Mouse (Mus musculus) small intestine, adult 2 months (tissue): ENCODE results near the gene R3hdm4. TPM values are rescaled to one million over a fixed set of nuclear protein-coding genes. Genes with fewer than 3 reads are reported as not detected.
"Not testable (repeated sequence)": the region's sequence is repeated elsewhere in the genome, so short reads cannot be mapped to it uniquely, and the experiment has no call there.

Experiments used
- H3K27ac ChIP-seq: fragments of 200-500 bp; 2 replicates; pipeline ENCODE4 v1.5.1; 2012; ENCODE audit warnings: low read depth, low read length, control low read depth, inconsistent platforms; ENCODE audit not compliant: insufficient read depth
- H3K27me3 ChIP-seq: fragments of 200-500 bp; 2 replicates; pipeline ENCODE4 v1.6.1; 2012; ENCODE audit warnings: mild to moderate bottlenecking, moderate library complexity, low read length, inconsistent platforms; ENCODE audit not compliant: control insufficient read depth, insufficient read depth
- H3K36me3 ChIP-seq: fragments of 200-500 bp; 2 replicates; pipeline ENCODE4 v1.6.1; 2012; ENCODE audit warnings: mild to moderate bottlenecking, low read length, control low read depth, inconsistent platforms; ENCODE audit not compliant: control insufficient read depth, insufficient read depth
- H3K4me1 ChIP-seq: fragments of 200-500 bp; 2 replicates; pipeline ENCODE4 v1.6.1; 2012; ENCODE audit warnings: low read length, inconsistent platforms, mixed read lengths; ENCODE audit not compliant: control insufficient read depth, insufficient read depth, insufficient read length
- H3K4me3 ChIP-seq: fragments of 200-500 bp; 2 replicates; pipeline ENCODE4 v1.5.1; 2012; ENCODE audit warnings: low read depth, mild to moderate bottlenecking, control low read depth, inconsistent platforms, low read length, moderate library complexity
- CTCF ChIP-seq: fragments of 200-500 bp; IDR thresholded peaks from 2 replicates; pipeline ENCODE4 v1.5.1; 2012; ENCODE audit warnings: low read depth, mild to moderate bottlenecking, control low read depth, inconsistent platforms, low read length, moderate library complexity, mixed read lengths; ENCODE audit not compliant: insufficient replicate concordance, insufficient read length; ENCODE audit errors: extremely low read depth
- POLR2A ChIP-seq: fragments of 200-500 bp; IDR thresholded peaks from 2 replicates; pipeline ENCODE4 v1.6.1; 2012; ENCODE audit warnings: low read depth, mild to moderate bottlenecking, control low read depth, inconsistent platforms, low read length, moderate library complexity
- WGBS: fragments of 180-500 bp; shearing (Covaris S2); methylation state at CpG from one replicate; pipeline ENCODE4 v1.1.7; 2018; 5-methylcytosine and 5-hydroxymethylcytosine counted together
- polyA plus RNA-seq: library from polyadenylated mRNA; depleted of rRNA; stranded (reverse); fragments of >200 nt; gene quantifications from 2 replicates; pipeline ENCODE4 v1.2.3, GENCODE M21; 2012

R3hdm4 gene
- polyA plus RNA-seq, 1 experiment = 104 TPM

DNA sequence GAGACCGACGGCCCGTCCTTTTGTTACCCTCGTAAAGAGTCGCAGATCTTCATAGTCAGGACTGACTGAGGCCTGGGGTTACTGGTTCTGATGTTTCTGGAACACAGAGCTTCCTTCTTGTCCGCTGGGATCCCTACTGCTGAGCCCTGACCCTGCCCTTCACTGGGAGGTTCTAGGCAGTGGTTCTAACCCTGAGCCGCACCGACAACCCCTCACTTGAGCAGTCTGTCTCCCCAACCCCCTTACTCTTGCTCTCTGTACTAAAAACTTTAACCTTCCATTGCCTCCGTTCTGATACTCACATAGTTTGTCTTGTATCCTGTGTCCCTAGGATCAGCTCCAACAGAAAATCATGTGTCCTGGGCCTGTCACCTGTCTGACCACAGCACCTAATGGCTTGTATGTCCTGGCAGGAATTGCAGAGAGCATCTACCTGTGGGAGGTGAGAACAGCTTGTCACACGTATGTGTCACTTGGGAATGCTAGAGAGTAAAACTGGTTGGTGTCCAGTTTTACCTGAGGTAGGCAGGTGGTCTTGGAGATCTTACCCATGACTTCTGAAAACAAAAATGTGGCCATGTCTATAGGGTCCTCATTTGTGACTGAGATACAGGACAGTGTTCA lies 39.8 kb upstream of the R3hdm4 start:
- Histone ChIP-seq H3K4me3 (peak overlapping the region; percentile 86), H3K27me3 (no peaks in the 10 kb centered on the region), H3K36me3 (peaks cover 19% of the 10 kb centered on the region), H3K4me1 (peaks cover 2% of the 10 kb centered on the region), H3K27ac (no peak overlapping the region)
- no peak for TF ChIP-seq CTCF
- TF ChIP-seq POLR2A = no peak
- 9% methylated on average over 10 of the region's 10 CpGs for WGBS

DNA sequence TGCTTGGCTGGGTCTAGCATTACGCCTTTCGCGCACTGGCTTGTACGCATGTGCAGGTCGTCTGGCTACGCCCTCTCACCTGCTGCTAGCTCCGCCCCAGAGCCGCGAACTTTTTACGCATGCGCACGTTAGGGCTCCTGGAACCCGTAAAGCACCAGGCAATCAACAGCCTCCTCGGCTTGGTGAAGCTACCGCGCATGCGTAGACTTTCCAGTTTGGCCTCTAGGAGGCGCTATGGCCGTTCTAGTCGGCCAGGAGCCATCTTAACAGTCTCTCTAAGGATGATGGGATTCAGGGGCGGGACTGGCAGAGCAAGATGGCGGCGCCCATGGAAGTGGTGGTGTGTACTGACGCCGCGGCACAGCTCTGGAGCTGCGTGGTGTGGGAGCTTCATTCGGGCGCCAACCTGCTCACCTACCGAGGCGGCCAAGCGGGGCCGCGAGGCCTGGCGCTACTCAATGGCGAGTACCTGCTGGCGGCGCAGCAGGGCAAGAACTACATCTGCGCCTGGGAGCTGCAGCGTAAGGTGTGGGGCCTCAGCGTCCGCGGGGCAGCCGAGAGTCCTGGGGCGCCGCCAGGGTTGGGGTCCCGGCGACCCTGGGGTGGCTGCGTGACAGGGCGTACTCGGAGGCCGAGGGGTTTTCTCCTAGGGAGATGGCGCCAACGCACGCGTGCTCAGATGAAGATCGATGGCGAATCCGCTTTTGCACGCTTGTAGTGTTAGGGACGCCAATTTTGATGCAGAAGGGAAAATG lies 39.0 kb upstream of the R3hdm4 start, which contains the start of gene Wdr18:
Wdr18 (plus strand) TSS at position 306 of the 755 bp plus-strand sequence.
- Histone ChIP-seq H3K4me1 (peaks cover 2% of the 10 kb centered on the region), H3K27me3 (no peaks in the 10 kb centered on the region), H3K27ac (no peak within 1 kb of the TSS), H3K4me3 (peak within 1 kb of the TSS; percentile 86), H3K36me3 (peaks cover 12% of the 10 kb centered on the region)
- under 1% methylated on average over 61 of the region's 61 CpGs for WGBS
- TF ChIP-seq CTCF = peak; percentile 95
- TF ChIP-seq POLR2A = peak; percentile 27; the same call in 1 of the 2 replicates

DNA sequence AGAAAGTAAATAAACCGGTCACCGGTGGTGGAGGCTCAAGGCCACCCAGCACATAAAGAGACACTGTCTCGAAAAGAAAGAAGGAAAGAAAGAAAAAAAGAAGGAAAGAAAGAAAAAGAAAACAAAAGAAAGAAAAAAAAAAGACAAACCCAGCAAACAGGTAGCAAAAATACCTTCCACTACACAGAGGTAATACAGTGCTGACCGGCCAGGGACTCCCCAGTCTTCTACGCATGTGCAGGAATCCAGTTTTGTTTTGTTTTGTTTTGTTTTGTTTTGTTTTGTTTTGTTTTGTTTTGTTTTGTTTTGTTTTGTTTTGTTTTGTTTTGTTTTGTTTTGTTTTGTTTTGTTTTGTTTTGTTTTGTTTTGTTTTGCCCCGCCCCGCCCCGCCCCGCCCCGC lies 38.4 kb upstream of the R3hdm4 start:
- H3K27me3 ChIP-seq, H3K4me1 ChIP-seq, H3K27ac ChIP-seq, H3K4me3 ChIP-seq: not testable (repeated sequence)
- peaks cover 10% of the 10 kb centered on the region for H3K36me3 ChIP-seq
- 15% methylated on average over 10 of the region's 10 CpGs for WGBS

DNA sequence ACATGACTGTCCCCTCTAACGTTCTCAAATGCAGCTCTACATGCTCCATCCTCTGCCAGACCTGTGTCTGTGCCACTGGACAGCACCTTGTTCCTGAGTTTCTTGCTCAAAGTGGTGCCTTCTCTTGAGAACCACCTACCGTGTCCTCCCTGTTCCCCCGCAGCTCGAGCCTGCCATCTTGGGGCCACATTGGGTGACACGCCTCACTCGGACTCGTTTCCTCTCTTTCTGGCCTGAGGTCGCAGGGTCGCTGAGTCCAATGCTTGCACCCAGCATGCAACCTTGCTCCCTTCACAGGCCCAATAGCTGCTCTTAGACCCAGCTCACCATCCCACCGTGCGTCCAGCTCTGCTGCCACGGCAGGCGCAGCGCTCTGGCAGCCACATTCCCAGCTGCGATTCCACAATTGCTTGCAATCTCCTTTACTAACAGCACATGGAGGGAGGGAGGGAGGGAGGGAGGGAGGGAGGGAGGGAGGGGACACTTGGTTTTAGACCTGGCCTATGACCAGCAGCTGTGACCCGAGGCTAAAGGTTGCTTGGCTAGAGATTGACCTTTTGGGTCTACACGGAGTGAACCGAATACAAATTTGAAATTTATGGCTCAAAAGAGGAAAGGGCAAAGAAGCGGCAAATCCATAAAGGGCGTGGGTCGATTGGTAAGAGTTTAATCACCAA lies 37.3 kb upstream of the R3hdm4 start:
- peak overlapping the region; percentile 38 for H3K4me3 ChIP-seq
- TF ChIP-seq POLR2A (no peak), CTCF (peak; percentile 93)
- 6% methylated on average over 21 of the region's 21 CpGs for WGBS
- H3K27me3 ChIP-seq = no peaks in the 10 kb centered on the region
- H3K4me1 ChIP-seq = peaks cover 2% of the 10 kb centered on the region
- peaks cover 5% of the 10 kb centered on the region for H3K36me3 ChIP-seq
- H3K27ac ChIP-seq = no peak overlapping the region

DNA sequence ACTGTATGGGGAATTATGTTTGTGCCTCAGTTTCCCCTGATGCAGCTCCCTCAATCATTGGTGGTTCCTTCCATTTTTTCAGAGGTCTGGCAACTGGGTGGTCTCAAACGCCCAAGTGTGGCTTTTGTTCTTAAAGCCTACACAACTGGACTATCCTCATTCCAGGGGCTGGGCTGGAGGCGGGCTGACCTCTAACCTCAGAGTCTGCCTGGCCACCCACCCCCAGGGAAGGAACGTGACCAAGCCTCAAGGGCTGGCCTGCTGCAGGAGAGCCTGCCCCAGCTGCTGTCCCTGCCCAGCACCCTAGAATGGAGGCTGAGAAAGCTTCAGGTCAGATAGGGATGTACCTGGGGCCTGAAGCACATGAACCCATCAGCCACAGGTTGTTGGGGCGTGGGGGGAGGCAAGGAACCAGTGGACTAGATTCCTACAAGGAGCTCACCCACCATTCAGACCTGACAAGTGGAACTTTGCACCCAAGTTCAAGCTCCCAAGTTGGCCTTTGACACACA lies 35.7 kb upstream of the R3hdm4 start:
- H3K27me3 ChIP-seq = no peaks in the 10 kb centered on the region
- no peak overlapping the region for H3K27ac ChIP-seq
- peaks cover 3% of the 10 kb centered on the region for H3K36me3 ChIP-seq
- WGBS = 65% methylated on average over 4 of the region's 4 CpGs
- H3K4me3 ChIP-seq = no peak overlapping the region
- TF ChIP-seq POLR2A = no peak
- no peak for TF ChIP-seq CTCF
- peaks cover 2% of the 10 kb centered on the region for H3K4me1 ChIP-seq

DNA sequence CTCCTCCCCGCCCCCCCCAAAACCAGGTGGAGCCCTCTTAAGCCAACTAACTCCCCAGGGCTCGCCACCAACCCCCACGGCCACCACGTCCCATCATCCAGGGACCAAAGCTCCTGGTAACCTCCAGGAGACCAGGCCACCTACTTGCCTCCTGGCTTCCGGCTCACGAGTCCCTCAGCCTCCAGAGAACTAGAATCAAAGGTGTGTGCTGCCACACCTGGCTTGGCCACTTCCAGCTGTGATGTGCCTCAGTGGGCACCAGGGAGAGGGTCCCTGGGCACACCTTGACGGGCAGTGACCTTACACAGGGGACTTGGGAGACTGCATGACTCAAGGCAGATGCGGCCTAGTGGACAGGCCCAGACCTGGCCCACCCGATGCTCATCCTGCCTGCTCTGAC lies 34.7 kb upstream of the R3hdm4 start:
- WGBS = 85% methylated on average over 9 of the region's 9 CpGs
- peaks cover 2% of the 10 kb centered on the region for H3K4me1 ChIP-seq
- no peak overlapping the region for H3K27ac ChIP-seq
- TF ChIP-seq POLR2A = no peak
- no peak for TF ChIP-seq CTCF
- H3K36me3 ChIP-seq = peaks cover 3% of the 10 kb centered on the region; the same call in 1 of the 2 replicates
- H3K27me3 ChIP-seq = no peaks in the 10 kb centered on the region
- H3K4me3 ChIP-seq = no peak overlapping the region

DNA sequence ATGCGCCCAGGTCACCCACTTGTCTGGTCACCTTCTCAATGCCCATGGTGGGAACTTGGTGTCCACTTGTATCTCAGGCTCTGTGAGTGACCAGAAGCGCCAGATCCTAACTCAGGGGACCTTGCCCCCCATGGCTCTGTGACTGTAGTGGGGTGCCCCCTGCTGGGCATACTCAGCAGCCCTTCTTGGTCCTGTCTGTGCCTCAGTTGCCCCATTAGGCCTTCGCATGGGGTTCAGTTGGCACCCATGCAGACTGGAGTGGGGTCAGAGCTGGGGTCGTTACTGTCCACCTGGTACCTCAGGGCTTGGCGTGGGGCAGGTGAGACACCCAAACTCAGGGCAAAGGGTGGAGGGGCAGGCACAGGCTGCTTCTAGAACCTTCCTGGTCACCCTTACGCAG lies 32.9 kb upstream of the R3hdm4 start:
- Histone ChIP-seq H3K27ac (no peak overlapping the region), H3K4me1 (peaks cover 2% of the 10 kb centered on the region), H3K27me3 (no peaks in the 10 kb centered on the region), H3K36me3 (peaks cover 3% of the 10 kb centered on the region; the same call in 1 of the 2 replicates), H3K4me3 (no peak overlapping the region)
- 75% methylated on average over 6 of the region's 6 CpGs for WGBS
- TF ChIP-seq CTCF = peak; percentile 64; the same call in 1 of the 2 replicates
- TF ChIP-seq POLR2A = no peak
